Mouse (Mus musculus) myocyte (in vitro differentiated cells): Measurements from ENCODE around the gene Fkbp3.

Experiments used
- MAX ChIP-seq: IDR thresholded peaks from one replicate; pipeline ENCODE4 v1.6.1; 2011; ENCODE audit warnings: low read depth, mild to moderate bottlenecking, control low read depth
- TCF12 ChIP-seq: IDR thresholded peaks from one replicate; pipeline ENCODE4 v1.6.1; 2011; ENCODE audit warnings: mild to moderate bottlenecking, control low read depth; ENCODE audit not compliant: poor library complexity, insufficient read depth, severe bottlenecking

GRCm38 (mm10) chr12:65108746-65109145 lies 34.9 kb upstream of the Fkbp3 start:
- TF ChIP-seq TCF12 (no peak), MAX (no peak)
